Mouse (Mus musculus) megakaryocyte, embryonic 14.5 days (primary cell): ENCODE measurements around the gene Mef2b.
"Not testable (repeated sequence)": the region's sequence is repeated elsewhere in the genome, so short reads cannot be mapped to it uniquely, and the experiment has no call there.

Source experiments
- FLI1 ChIP-seq: IDR thresholded peaks from 2 replicates; pipeline ENCODE4 v1.6.1; 2012; ENCODE audit warnings: low read length, inconsistent platforms, mixed read lengths
- GATA1 ChIP-seq: IDR thresholded peaks from 3 replicates; pipeline ENCODE4 v1.6.1; 2012; ENCODE audit warnings: mixed read lengths, low read length, inconsistent platforms, borderline replicate concordance

DNA sequence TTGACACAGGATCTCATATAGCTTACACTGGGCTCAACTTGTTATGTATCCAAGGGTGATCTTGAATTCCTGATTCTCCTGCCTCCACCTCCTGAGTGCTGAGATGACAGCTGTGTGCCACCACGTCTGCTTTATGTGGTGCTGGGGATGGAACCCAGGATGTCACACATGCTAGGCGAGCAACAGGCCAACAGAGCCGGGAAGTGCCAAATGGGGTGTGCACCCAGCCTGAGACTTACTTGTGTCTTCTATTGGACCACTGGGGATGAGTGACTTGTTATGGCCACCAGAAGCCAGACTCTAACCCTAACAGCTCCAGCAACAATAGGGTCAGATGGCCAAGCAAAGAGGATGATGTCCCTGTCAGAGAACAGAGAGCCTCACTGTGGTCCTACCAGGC lies 76.7 kb downstream of the Mef2b start:
- TF ChIP-seq FLI1, GATA1: not testable (repeated sequence)
